ENCODE assay signal across 15 mouse cellular contexts in genomic region chr7:30811757-30812290, GRCm38 (mm10). TPM values are rescaled to one million over a fixed set of nuclear protein-coding genes. Genes with fewer than 3 reads are reported as not detected.
DNase-seq lines count a peak whose midpoint lies in the region; ATAC-seq lines count a peak whose summit lies in the region.
"Had no signal": no experiment of that assay in that cellular context is flagged by ENCODE, and none has a peak within 500 bp of the region (broad histone marks: within the 10 kb centered on the region; RNA-seq: fewer than 3 reads in every experiment).

No protein-coding gene starts in this region.

- H3K27me3 ChIP-seq in hindbrain, embryonic 13.5 days: no peaks in the 10 kb centered on the region
- H3K27me3 ChIP-seq in hindbrain, embryonic 12.5 days: no peaks in the 10 kb centered on the region
- no peaks in the 10 kb centered on the region for H3K27me3 ChIP-seq in intestine, embryonic 16.5 days (replicated peaks; ENCODE audit: control insufficient read depth, insufficient read depth, low read length)
- H3K27me3 ChIP-seq: heart, embryonic 15.5 days; Patski had no signal

- peaks cover 6% of the 10 kb centered on the region; the same call in 1 of the 2 replicates for H3K4me1 ChIP-seq in hindbrain, embryonic 13.5 days (replicated peaks)
- no peaks in the 10 kb centered on the region for H3K4me1 ChIP-seq in hindbrain, embryonic 12.5 days
- H3K4me1 ChIP-seq in intestine, embryonic 16.5 days (ENCODE audit: control insufficient read depth, insufficient read depth, low read length): peaks cover 12% of the 10 kb centered on the region; the same call in 1 of the 2 replicates
- H3K4me1 ChIP-seq: heart, embryonic 15.5 days had no signal

- DNase-seq in A20 (ENCODE audit: low read depth, low spot score): peak; percentile 27
- DNase-seq in frontal cortex, postnatal 14 days (ENCODE audit: low spot score in 2 of 2): no peak
- no peak for DNase-seq in right cerebral cortex, postnatal 25 days
- no peak for DNase-seq in cerebellum, adult 11 months
- DNase-seq: adrenal gland, postnatal 36 days; cerebellum, postnatal 14 days; gastrocnemius, adult 2 months had no signal

- no peak for ATAC-seq in hindbrain, embryonic 13.5 days (ENCODE audit: low FRiP score)
- no peak for ATAC-seq in hindbrain, embryonic 12.5 days (ENCODE audit: low FRiP score)
- ATAC-seq in intestine, embryonic 16.5 days: peak; percentile 72
- ATAC-seq in megakaryocyte, adult 5-6 weeks (ENCODE audit: poor library complexity, severe bottlenecking): peak; percentile 78
- ATAC-seq: Patski had no signal

- no peak overlapping the region for H3K4me2 ChIP-seq in hindbrain, embryonic 13.5 days
- H3K4me2 ChIP-seq in hindbrain, embryonic 12.5 days (replicated peaks): no peak overlapping the region
- peak overlapping the region; percentile 22 for H3K4me2 ChIP-seq in intestine, embryonic 16.5 days (ENCODE audit: low read depth, low read length)
- H3K4me2 ChIP-seq: heart, embryonic 15.5 days had no signal

- H3K4me3 ChIP-seq in hindbrain, embryonic 13.5 days: no peak overlapping the region
- H3K4me3 ChIP-seq in hindbrain, embryonic 12.5 days: no peak overlapping the region
- H3K4me3 ChIP-seq in intestine, embryonic 16.5 days (ENCODE audit: low read length): no peak overlapping the region
- H3K4me3 ChIP-seq: gastrocnemius, adult 2 months; heart, embryonic 15.5 days; left cerebral cortex, adult 2 months had no signal

- no peak overlapping the region for H3K9ac ChIP-seq in hindbrain, embryonic 13.5 days
- H3K9ac ChIP-seq in hindbrain, embryonic 12.5 days: no peak overlapping the region
- H3K9ac ChIP-seq in intestine, embryonic 16.5 days (ENCODE audit: low read depth, low read length): 0 out of 2 replicates have a peak overlapping the region, but pooled peaks have one; percentile 19
- H3K9ac ChIP-seq: heart, embryonic 15.5 days had no signal

- H3K36me3 ChIP-seq in hindbrain, embryonic 13.5 days: no peaks in the 10 kb centered on the region
- no peaks in the 10 kb centered on the region for H3K36me3 ChIP-seq in hindbrain, embryonic 12.5 days
- H3K36me3 ChIP-seq in intestine, embryonic 16.5 days (ENCODE audit: control insufficient read depth, insufficient read depth, low read length): no peaks in the 10 kb centered on the region
- H3K36me3 ChIP-seq: heart, embryonic 15.5 days had no signal

- WGBS in hindbrain, embryonic 13.5 days: 65% methylated on average over 9 of the region's 9 CpGs
- 64% methylated on average over 9 of the region's 9 CpGs for WGBS in hindbrain, embryonic 12.5 days
- WGBS in intestine, embryonic 16.5 days: 33% methylated on average over 9 of the region's 9 CpGs

- H3K9me3 ChIP-seq in hindbrain, embryonic 13.5 days: no peaks in the 10 kb centered on the region
- H3K9me3 ChIP-seq in hindbrain, embryonic 12.5 days (replicated peaks): no peaks in the 10 kb centered on the region; the same call in 1 of the 2 replicates
- no peaks in the 10 kb centered on the region for H3K9me3 ChIP-seq in intestine, embryonic 16.5 days (ENCODE audit: control insufficient read depth, low read length)
- H3K9me3 ChIP-seq: heart, embryonic 15.5 days had no signal

- peak overlapping the region; percentile 35; the same call in 1 of the 2 replicates for H3K27ac ChIP-seq in hindbrain, embryonic 13.5 days
- H3K27ac ChIP-seq in hindbrain, embryonic 12.5 days: no peak overlapping the region
- H3K27ac ChIP-seq in intestine, embryonic 16.5 days (ENCODE audit: low read length): peak overlapping the region; percentile 78
- H3K27ac ChIP-seq: gastrocnemius, adult 2 months; heart, embryonic 15.5 days; left cerebral cortex, adult 2 months had no signal

RNA-seq across cellular contexts. Expression of gene Ffar2, which starts 11.8 kb away (rescaled TPM):
- 0.22 TPM in 1 of 2 replicates, not detected in the other for polyA plus RNA-seq in hindbrain, embryonic 13.5 days (2015; fragmentation: Nextera tagmentation; extraction: Ambion mirVana)
- polyA plus RNA-seq in hindbrain, embryonic 12.5 days (2016; fragmentation: Nextera tagmentation; extraction: Ambion mirVana): not detected in 2 replicates
- 10.9 and 11.7 TPM in 2 replicates for polyA plus RNA-seq in intestine, embryonic 16.5 days (2015; fragmentation: Nextera tagmentation; extraction: Ambion mirVana)
- total RNA-seq in megakaryocyte, adult 5-6 weeks (2015): 3.4 and 4.0 TPM in 2 replicates
- 12.2 and 15.3 TPM in 2 replicates for total RNA-seq in megakaryocyte, adult 5-6 weeks (2017)
- total RNA-seq: left cerebral cortex, adult 2 months had no signal
- polyA plus RNA-seq: Patski had no signal

RNA-seq across cellular contexts. Expression of gene Krtdap, which starts 24.1 kb away (rescaled TPM):
- polyA plus RNA-seq in hindbrain, embryonic 13.5 days (2015; fragmentation: Nextera tagmentation; extraction: Ambion mirVana): 1.1 TPM in 1 of 2 replicates, not detected in the other
- polyA plus RNA-seq in hindbrain, embryonic 12.5 days (2016; fragmentation: Nextera tagmentation; extraction: Ambion mirVana): not detected in 2 replicates
- polyA plus RNA-seq in intestine, embryonic 16.5 days (2015; fragmentation: Nextera tagmentation; extraction: Ambion mirVana): 1.5 and 3.4 TPM in 2 replicates
- not detected in 2 replicates for total RNA-seq in megakaryocyte, adult 5-6 weeks (2015)
- total RNA-seq in megakaryocyte, adult 5-6 weeks (2017): not detected in 2 replicates
- total RNA-seq: left cerebral cortex, adult 2 months had no signal
- polyA plus RNA-seq: Patski had no signal

RNA-seq across cellular contexts. Expression of gene Ffar3, which starts 44.2 kb away (rescaled TPM):
- 0.13 TPM in 1 of 2 replicates, not detected in the other for polyA plus RNA-seq in hindbrain, embryonic 13.5 days (2015; fragmentation: Nextera tagmentation; extraction: Ambion mirVana)
- not detected in 2 replicates for polyA plus RNA-seq in hindbrain, embryonic 12.5 days (2016; fragmentation: Nextera tagmentation; extraction: Ambion mirVana)
- polyA plus RNA-seq in intestine, embryonic 16.5 days (2015; fragmentation: Nextera tagmentation; extraction: Ambion mirVana): 0.78 TPM in 2 replicates
- not detected in 2 replicates for total RNA-seq in megakaryocyte, adult 5-6 weeks (2015)
- total RNA-seq in megakaryocyte, adult 5-6 weeks (2017): not detected in 2 replicates
- total RNA-seq: gastrocnemius, adult 2 months; left cerebral cortex, adult 2 months had no signal
- polyA plus RNA-seq: heart, embryonic 15.5 days; neural tube, embryonic 14.5 days; Patski had no signal

RNA-seq across cellular contexts. Expression of gene Dmkn, which starts 48.3 kb away (rescaled TPM):
- 0.52 and 0.70 TPM in 2 replicates for polyA plus RNA-seq in hindbrain, embryonic 13.5 days (2015; fragmentation: Nextera tagmentation; extraction: Ambion mirVana)
- 0.59 and 0.67 TPM in 2 replicates for polyA plus RNA-seq in hindbrain, embryonic 12.5 days (2016; fragmentation: Nextera tagmentation; extraction: Ambion mirVana)
- 4.4 and 5.8 TPM in 2 replicates for polyA plus RNA-seq in intestine, embryonic 16.5 days (2015; fragmentation: Nextera tagmentation; extraction: Ambion mirVana)
- total RNA-seq in megakaryocyte, adult 5-6 weeks (2015): 15.1 and 17.1 TPM in 2 replicates
- total RNA-seq in megakaryocyte, adult 5-6 weeks (2017): 24.6 and 25.7 TPM in 2 replicates

RNA-seq across cellular contexts. Expression of gene Ffar1, which starts 49.5 kb away (rescaled TPM):
- not detected in 2 replicates for polyA plus RNA-seq in hindbrain, embryonic 13.5 days (2015; fragmentation: Nextera tagmentation; extraction: Ambion mirVana)
- polyA plus RNA-seq in hindbrain, embryonic 12.5 days (2016; fragmentation: Nextera tagmentation; extraction: Ambion mirVana): not detected in 2 replicates
- polyA plus RNA-seq in intestine, embryonic 16.5 days (2015; fragmentation: Nextera tagmentation; extraction: Ambion mirVana): 0.35 and 0.37 TPM in 2 replicates
- 0.09 TPM in 1 of 2 replicates, not detected in the other for total RNA-seq in megakaryocyte, adult 5-6 weeks (2015)
- 0.07 TPM in 1 of 2 replicates, not detected in the other for total RNA-seq in megakaryocyte, adult 5-6 weeks (2017)
- total RNA-seq: adrenal gland, postnatal 36 days; gastrocnemius, adult 2 months; left cerebral cortex, adult 2 months had no signal
- polyA plus RNA-seq: heart, embryonic 15.5 days; neural tube, embryonic 14.5 days; Patski had no signal

Comparison
In these comparisons a context has a peak if more than half of its experiments do, and no peak if none do; other contexts are left out.
1. ATAC-seq: peak in intestine, embryonic 16.5 days (single experiment) and megakaryocyte, adult 5-6 weeks (single experiment); none in hindbrain, embryonic 13.5 days (single experiment) and hindbrain, embryonic 12.5 days (single experiment).